In genomic region chr10:123175771-123176170, GRCm38 (mm10) we compare ENCODE assay signal across 12 mouse cellular contexts. TPM values are rescaled to one million over a fixed set of nuclear protein-coding genes. Genes with fewer than 3 reads are reported as not detected.
DNase-seq lines count a peak whose midpoint lies in the region; ATAC-seq and TF ChIP-seq lines count a peak whose summit lies in the region.
"Had no signal": no experiment of that assay in that cellular context is flagged by ENCODE, and none has a peak within 500 bp of the region (broad histone marks: within the 10 kb centered on the region; RNA-seq: fewer than 3 reads in every experiment).

No protein-coding gene starts in this region.

- intact Hi-C loops in gastrocnemius, adult 2 months (cut with DNase I): no loop called here
- intact Hi-C loops in heart, postnatal 36 days (cut with DNase I): no loop called here

- ATAC-seq in lung, postnatal 0 days: no peak; the same call in 1 of the 2 replicates
- no peak for ATAC-seq in Patski
- ATAC-seq in megakaryocyte, adult 5-6 weeks (ENCODE audit: poor library complexity, severe bottlenecking): peak; percentile 57

- no peak overlapping the region for H3K9ac ChIP-seq in lung, postnatal 0 days (replicated peaks; ENCODE audit: low read depth)
- H3K9ac ChIP-seq: hindbrain, embryonic 15.5 days; limb, embryonic 12.5 days had no signal

- no peak overlapping the region for H3K4me3 ChIP-seq in gastrocnemius, adult 2 months
- H3K4me3 ChIP-seq in lung, postnatal 0 days (ENCODE audit: low read depth, low read length): no peak overlapping the region
- H3K4me3 ChIP-seq: hindbrain, embryonic 15.5 days; limb, embryonic 12.5 days; myocyte had no signal

- H3K27ac ChIP-seq in gastrocnemius, adult 2 months: no peak overlapping the region
- no peak overlapping the region for H3K27ac ChIP-seq in lung, postnatal 0 days (ENCODE audit: low read length)
- H3K27ac ChIP-seq: hindbrain, embryonic 15.5 days; limb, embryonic 12.5 days had no signal

- H3K27me3 ChIP-seq in lung, postnatal 0 days (replicated peaks; ENCODE audit: insufficient read depth, low read length): no peaks in the 10 kb centered on the region
- no peaks in the 10 kb centered on the region for H3K27me3 ChIP-seq in Patski
- H3K27me3 ChIP-seq: hindbrain, embryonic 15.5 days; limb, embryonic 12.5 days had no signal

- no peaks in the 10 kb centered on the region for H3K4me1 ChIP-seq in lung, postnatal 0 days (ENCODE audit: insufficient read depth, low read depth, low read length)
- H3K4me1 ChIP-seq: hindbrain, embryonic 15.5 days; limb, embryonic 12.5 days had no signal

- in situ Hi-C loops in Patski (cut with MboI; ENCODE audit: low pct_unique_long_range_greater_than_20kb): no loop called here

- no peak for DNase-seq in gastrocnemius, adult 2 months
- DNase-seq in gastrocnemius, postnatal 25 days: no peak
- peak; percentile 11 for DNase-seq in lung, postnatal 0 days (ENCODE audit: low spot score)
- no peak for DNase-seq in lung, adult 18-20 months
- no peak for DNase-seq in Patski (ENCODE audit: low read depth, low spot score)
- no peak for DNase-seq in adrenal gland, adult (ENCODE audit: inconsistent age in 2 of 2, low spot score in 1 of 2)
- no peak for DNase-seq in heart, postnatal 36 days
- DNase-seq: cerebellum, adult 18-20 months had no signal

- WGBS in lung, postnatal 0 days: 65% methylated on average over 4 of the region's 4 CpGs

- TF ChIP-seq CTCF in gastrocnemius, adult 2 months (IDR thresholded peaks at IDR 0.05): peak; percentile 7; the same call in 1 of the 2 replicates
- TF ChIP-seq CTCF in lung, postnatal 0 days (IDR thresholded peaks at IDR 0.05): peak; percentile 50
- peak; percentile 51 for TF ChIP-seq CTCF in Patski (IDR thresholded peaks at IDR 0.05)

- CTCF ChIA-PET in Patski (lab: Charles Lee): interaction anchor here (0.9 to 1.2 kb wide), 3 partner anchors 8 to 18 kb away, joined by 3 to 4 read pairs (median 4); no protein-coding TSS in a partner anchor

- peaks cover 21% of the 10 kb centered on the region; the same call in 1 of the 2 replicates for H3K36me3 ChIP-seq in lung, postnatal 0 days (ENCODE audit: insufficient read depth, low read length)

- no peaks in the 10 kb centered on the region for H3K9me3 ChIP-seq in lung, postnatal 0 days (ENCODE audit: low read length)
- H3K9me3 ChIP-seq: hindbrain, embryonic 15.5 days; limb, embryonic 12.5 days had no signal

- POLR2A ChIA-PET in Patski (lab: Charles Lee): no interaction called here

- no peak overlapping the region for H3K4me2 ChIP-seq in lung, postnatal 0 days (replicated peaks; ENCODE audit: low read depth, low read length)
- H3K4me2 ChIP-seq: hindbrain, embryonic 15.5 days; limb, embryonic 12.5 days had no signal

- TF ChIP-seq EP300 in lung, postnatal 0 days (IDR thresholded peaks at IDR 0.05): no peak

RNA-seq across cellular contexts. Expression of gene Usp15, which starts 21.0 kb away (rescaled TPM):
- total RNA-seq in gastrocnemius, adult 2 months (2021): 100 to 1,000 TPM; 171 to 187 TPM
- 100 to 1,000 TPM; 133 to 158 TPM for total RNA-seq in gastrocnemius, postnatal 25 days (2021)
- polyA plus RNA-seq in lung, postnatal 0 days (2015; fragmentation: Nextera tagmentation; extraction: Ambion mirVana): 48.2 and 52.8 TPM in 2 replicates
- 52.7 TPM for polyA plus RNA-seq in Patski (2021)
- 109 and 115 TPM in 2 replicates for total RNA-seq in megakaryocyte, adult 5-6 weeks (2015)
- total RNA-seq in megakaryocyte, adult 5-6 weeks (2017): 170 and 180 TPM in 2 replicates
- 100 to 1,000 TPM in 1 of 2 experiments, 10 to 100 TPM in 1; 89.0 to 105 TPM for total RNA-seq in heart, postnatal 36 days (2021)
